Mouse (Mus musculus) forebrain, embryonic 10.5 days (tissue): ENCODE data around the gene Fahd1. TPM values are rescaled to one million over a fixed set of nuclear protein-coding genes. Genes with fewer than 3 reads are reported as not detected.

Experiments
- DNase-seq: peaks from one replicate; pipeline ENCODE4 v3.0.0-alpha.2; 2017; ENCODE audit warnings: low spot score; ENCODE audit errors: extremely low spot score
- H3K27ac ChIP-seq: fragments of 300-500 bp; sonication (generic); 2 replicates; pipeline ENCODE4 v1.5.1; 2016; ENCODE audit warnings: mild to moderate bottlenecking
- H3K27me3 ChIP-seq: fragments of 300-500 bp; sonication (generic); 2 replicates; pipeline ENCODE4 v1.6.1; 2016; ENCODE audit warnings: mild to moderate bottlenecking; ENCODE audit not compliant: poor library complexity, severe bottlenecking
- H3K36me3 ChIP-seq: fragments of 300-500 bp; sonication (generic); replicated peaks from 2 replicates; pipeline ENCODE4 v1.6.1; 2016; ENCODE audit warnings: mild to moderate bottlenecking, moderate library complexity
- H3K4me1 ChIP-seq: fragments of 300-500 bp; sonication (generic); 2 replicates; pipeline ENCODE4 v1.6.1; 2016
- H3K4me3 ChIP-seq: fragments of 300-500 bp; sonication (generic); 2 replicates; pipeline ENCODE4 v1.5.1; 2016; ENCODE audit warnings: mild to moderate bottlenecking, moderate library complexity
- H3K9me3 ChIP-seq: fragments of 300-500 bp; sonication (generic); 2 replicates; pipeline ENCODE4 v1.6.1; 2016; ENCODE audit warnings: mild to moderate bottlenecking, moderate library complexity
- WGBS: fragments of 180-500 bp; shearing (Covaris S2); methylation state at CpG from one replicate; pipeline ENCODE4 v1.1.7; 2016; 5-methylcytosine and 5-hydroxymethylcytosine counted together
- polyA plus RNA-seq: library from polyadenylated mRNA; unstranded; fragments of >200 nt; fragmentation: Nextera tagmentation; extraction: Ambion mirVana; gene quantifications from 2 replicates; pipeline ENCODE4 v1.2.1, GENCODE M21; 2016

Gene Fahd1
- polyA plus RNA-seq, 1 experiment from 2014 or later = 16.6 TPM

GRCm38 (mm10) chr17:24817503-24817902 lies 32.7 kb downstream of the Fahd1 start:
- no peaks in the 10 kb centered on the region for H3K36me3 ChIP-seq
- H3K27me3 ChIP-seq = no peaks in the 10 kb centered on the region
- 37% methylated on average over 1 of the region's 1 CpGs for WGBS
- no peak overlapping the region for H3K4me3 ChIP-seq
- H3K9me3 ChIP-seq = no peaks in the 10 kb centered on the region
- H3K4me1 ChIP-seq = no peaks in the 10 kb centered on the region
- no peak overlapping the region for H3K27ac ChIP-seq
- no peak for DNase-seq

GRCm38 (mm10) chr17:24815256-24815655 lies 34.9 kb downstream of the Fahd1 start:
- H3K27me3 ChIP-seq = no peaks in the 10 kb centered on the region
- no peak overlapping the region for H3K4me3 ChIP-seq
- H3K36me3 ChIP-seq = no peaks in the 10 kb centered on the region
- no peaks in the 10 kb centered on the region for H3K9me3 ChIP-seq
- no peaks in the 10 kb centered on the region for H3K4me1 ChIP-seq
- H3K27ac ChIP-seq = no peak overlapping the region
- WGBS = 79% methylated on average over 5 of the region's 5 CpGs
- DNase-seq = no peak

GRCm38 (mm10) chr17:24812215-24812614 lies 37.9 kb downstream of the Fahd1 start:
- H3K27ac ChIP-seq = no peak overlapping the region
- no peaks in the 10 kb centered on the region for H3K9me3 ChIP-seq
- 44% methylated on average over 2 of the region's 2 CpGs for WGBS
- no peaks in the 10 kb centered on the region for H3K4me1 ChIP-seq
- H3K4me3 ChIP-seq = no peak overlapping the region
- no peaks in the 10 kb centered on the region for H3K36me3 ChIP-seq
- H3K27me3 ChIP-seq = peaks cover 7% of the 10 kb centered on the region
- DNase-seq = no peak

GRCm38 (mm10) chr17:24811211-24811610 lies 39.0 kb downstream of the Fahd1 start:
- no peaks in the 10 kb centered on the region for H3K36me3 ChIP-seq
- H3K4me1 ChIP-seq = no peaks in the 10 kb centered on the region
- H3K4me3 ChIP-seq = no peak overlapping the region
- H3K9me3 ChIP-seq = no peaks in the 10 kb centered on the region
- WGBS = 83% methylated on average over 3 of the region's 3 CpGs
- no peak overlapping the region for H3K27ac ChIP-seq
- no peak for DNase-seq
- peaks cover 15% of the 10 kb centered on the region for H3K27me3 ChIP-seq

GRCm38 (mm10) chr17:24803952-24804951 lies 45.9 kb downstream of the Fahd1 start, which contains the start of gene Meiob:
Gene Meiob (plus strand): TSS chr17:24804289.
- H3K4me1 ChIP-seq = peaks cover 10% of the 10 kb centered on the region
- H3K36me3 ChIP-seq = no peaks in the 10 kb centered on the region
- peak; percentile 82 for DNase-seq
- peaks cover 55% of the 10 kb centered on the region for H3K27me3 ChIP-seq
- no peaks in the 10 kb centered on the region for H3K9me3 ChIP-seq
- H3K4me3 ChIP-seq = peak within 1 kb of the TSS; percentile 68
- peak within 1 kb of the TSS; percentile 79 for H3K27ac ChIP-seq
- WGBS = under 1% methylated on average over 71 of the region's 71 CpGs

GRCm38 (mm10) chr17:24800524-24800923 lies 49.6 kb downstream of the Fahd1 start:
- WGBS = 59% methylated on average over 3 of the region's 3 CpGs
- no peak overlapping the region for H3K27ac ChIP-seq

GRCm38 (mm10) chr17:24799476-24799875 lies 50.7 kb downstream of the Fahd1 start:
- WGBS = 88% methylated on average over 4 of the region's 4 CpGs
- Histone ChIP-seq H3K36me3 (no peaks in the 10 kb centered on the region), H3K27ac (no peak overlapping the region), H3K9me3 (no peaks in the 10 kb centered on the region), H3K27me3 (peaks cover 22% of the 10 kb centered on the region), H3K4me3 (no peak overlapping the region), H3K4me1 (peaks cover 6% of the 10 kb centered on the region)
- no peak for DNase-seq

More at GRCm38 (mm10) chr17:24800524-24800923, 49.6 kb downstream of the Fahd1 start:
- no peak for DNase-seq
- Histone ChIP-seq H3K4me3 (no peak overlapping the region), H3K27me3 (peaks cover 33% of the 10 kb centered on the region), H3K9me3 (no peaks in the 10 kb centered on the region), H3K4me1 (peaks cover 10% of the 10 kb centered on the region), H3K36me3 (no peaks in the 10 kb centered on the region)

Other genes starting within 250 kb of the Fahd1 start
- gene Tsc2, start 217.7 kb downstream of the Fahd1 start, polyA plus RNA-seq = 75.3 and 75.4 TPM in 2 replicates
- gene Nthl1, start 217.7 kb downstream of the Fahd1 start, polyA plus RNA-seq = 26.9 and 29.5 TPM in 2 replicates
- gene Slc9a3r2, start 200.0 kb downstream of the Fahd1 start, polyA plus RNA-seq = 25.9 and 27.1 TPM in 2 replicates
- gene Npw, start 191.9 kb downstream of the Fahd1 start, polyA plus RNA-seq = not detected in 2 replicates
- 27.5 and 30.6 TPM in 2 replicates for gene Zfp598, start 180.7 kb downstream of the Fahd1 start, polyA plus RNA-seq
- 9.7 and 11.0 TPM in 2 replicates for gene Syngr3, start 160.4 kb downstream of the Fahd1 start, polyA plus RNA-seq
- 57.7 and 60.3 TPM in 2 replicates for gene Gfer, start 154.2 kb downstream of the Fahd1 start, polyA plus RNA-seq
- gene Noxo1, start 154.1 kb downstream of the Fahd1 start, polyA plus RNA-seq = 0.79 and 1.0 TPM in 2 replicates
- gene Tbl3, start 142.7 kb downstream of the Fahd1 start, polyA plus RNA-seq = 162 and 167 TPM in 2 replicates
- 0.43 and 0.69 TPM in 2 replicates for gene Rnf151, start 132.3 kb downstream of the Fahd1 start, polyA plus RNA-seq
- gene Rps2, start 132.2 kb downstream of the Fahd1 start, polyA plus RNA-seq = 1,888 and 1,960 TPM in 2 replicates
- 190 and 194 TPM in 2 replicates for gene Ndufb10, start 125.9 kb downstream of the Fahd1 start, polyA plus RNA-seq
- gene Rpl3l, start 122.5 kb downstream of the Fahd1 start, polyA plus RNA-seq = not detected in 2 replicates
- gene Msrb1, start 113.7 kb downstream of the Fahd1 start, polyA plus RNA-seq = 22.2 and 22.8 TPM in 2 replicates
- gene Hs3st6, start 97.4 kb downstream of the Fahd1 start, polyA plus RNA-seq = 0.50 and 0.68 TPM in 2 replicates
- gene Meiob, start 46.1 kb downstream of the Fahd1 start, polyA plus RNA-seq = 0.09 TPM in 1 of 2 replicates, not detected in the other
- gene Hagh, start 10.2 kb downstream of the Fahd1 start, polyA plus RNA-seq = 24.5 and 26.4 TPM in 2 replicates
- 0.17 and 0.36 TPM in 2 replicates for gene Igfals, start 15.6 kb upstream of the Fahd1 start, polyA plus RNA-seq
- 81.3 and 82.5 TPM in 2 replicates for gene Nubp2, start 36.0 kb upstream of the Fahd1 start, polyA plus RNA-seq
- 42.8 and 45.3 TPM in 2 replicates for gene Spsb3, start 36.3 kb upstream of the Fahd1 start, polyA plus RNA-seq
- 30.3 and 30.4 TPM in 2 replicates for gene Eme2, start 44.7 kb upstream of the Fahd1 start, polyA plus RNA-seq
- gene Mrps34, start 44.8 kb upstream of the Fahd1 start, polyA plus RNA-seq = 100 and 103 TPM in 2 replicates
- gene Nme3, start 46.1 kb upstream of the Fahd1 start, polyA plus RNA-seq = 50.1 and 51.8 TPM in 2 replicates
- gene Mapk8ip3, start 86.6 kb upstream of the Fahd1 start, polyA plus RNA-seq = 36.2 and 37.3 TPM in 2 replicates
- gene Jpt2, start 110.3 kb upstream of the Fahd1 start, polyA plus RNA-seq = 502 and 521 TPM in 2 replicates
- gene Cramp1l, start 165.4 kb upstream of the Fahd1 start, polyA plus RNA-seq = 8.1 and 8.4 TPM in 2 replicates
- 27.0 and 27.4 TPM in 2 replicates for gene Ift140, start 165.7 kb upstream of the Fahd1 start, polyA plus RNA-seq
- gene Tmem204, start 233.2 kb upstream of the Fahd1 start, polyA plus RNA-seq = 10.9 and 11.5 TPM in 2 replicates